Mouse (Mus musculus): ENCODE measurements around the gene Faap100.

Gene Faap100

GRCm38 (mm10) chr11:120351250-120352092, 27.1 kb downstream of the Faap100 start:
- DNase-seq (ENCODE audit: low spot score in 2 of 2) = peak; percentile 22 to 26

DNA sequence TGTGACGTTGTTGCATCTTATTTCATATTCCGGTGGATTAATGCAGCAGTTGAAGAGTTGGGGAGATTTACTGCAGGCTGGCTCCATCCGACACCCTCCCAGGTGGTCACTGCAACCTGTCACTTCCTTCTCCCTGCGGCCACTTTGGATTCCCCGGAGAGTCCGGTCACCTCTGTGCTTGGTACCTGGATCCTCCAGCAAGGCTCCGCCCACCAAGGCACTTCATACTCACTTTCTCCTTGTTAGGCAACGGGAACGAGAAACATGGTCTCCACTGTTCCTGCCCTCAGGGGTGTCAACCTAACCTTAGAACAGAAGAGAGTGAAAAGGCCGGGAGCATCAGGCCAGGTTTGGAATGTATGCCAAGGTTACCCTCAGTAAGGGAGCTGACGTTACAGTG, 27.9 kb downstream of the Faap100 start:
- DNase-seq (ENCODE audit: low spot score in 2 of 2) = peak; percentile 40 to 46

GRCm38 (mm10) chr11:120349986-120350702, 28.4 kb downstream of the Faap100 start:
- peak; percentile 75 to 76 for DNase-seq (ENCODE audit: low spot score in 2 of 2)

GRCm38 (mm10) chr11:120349371-120349985, 29.1 kb downstream of the Faap100 start:
- DNase-seq (ENCODE audit: low spot score in 2 of 2) = peak; percentile 54 to 71

- DNase-seq (ENCODE audit: low spot score in 2 of 2) = peak; percentile 59 to 63
Observed at GRCm38 (mm10) chr11:120348684-120349370, 29.7 kb downstream of the Faap100 start.

DNA sequence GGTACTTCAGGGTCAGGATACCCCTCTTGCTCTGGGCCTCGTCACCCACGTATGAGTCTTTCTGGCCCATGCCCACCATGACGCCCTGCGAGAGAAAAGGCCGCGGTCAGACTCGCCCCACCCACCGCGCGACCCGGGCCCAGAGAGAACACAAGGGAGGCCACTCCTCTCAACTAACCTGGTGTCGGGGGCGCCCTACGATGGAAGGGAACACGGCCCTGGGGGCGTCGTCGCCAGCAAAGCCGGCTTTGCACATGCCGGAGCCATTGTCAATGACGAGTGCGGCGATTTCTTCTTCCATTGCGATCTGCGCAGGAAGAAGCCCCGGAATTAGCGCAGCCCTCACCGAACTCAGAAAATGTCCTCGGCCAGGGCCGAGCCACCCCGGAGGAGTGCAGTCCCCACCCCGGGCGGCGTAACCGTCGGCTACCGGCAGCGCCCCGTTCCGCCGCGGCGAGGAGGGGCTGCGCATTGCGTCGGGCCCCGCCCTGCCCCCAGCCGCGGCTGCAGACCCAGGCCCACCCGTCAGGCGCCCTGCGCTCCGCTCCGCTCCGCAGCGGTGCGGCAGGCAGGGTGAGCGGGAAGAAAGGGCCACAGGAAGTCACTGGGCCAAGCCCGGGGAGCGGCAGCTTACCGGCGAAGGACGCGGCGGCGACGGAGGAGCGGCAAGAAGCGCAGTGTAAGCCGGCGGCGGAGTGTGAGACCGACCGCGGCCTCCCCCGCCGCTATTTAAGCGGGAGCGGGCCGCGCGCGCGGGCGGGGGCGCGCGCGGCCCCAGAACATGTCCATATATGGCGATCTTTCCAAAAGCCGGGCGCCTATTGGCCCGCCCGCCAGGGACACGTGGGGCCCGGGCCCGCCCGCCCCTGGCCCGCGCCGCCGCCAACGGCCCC, 30.5 kb downstream of the Faap100 start, which contains the start of gene Actg1:
Gene Actg1, minus strand, starts transcription at position 752 of the 893 bp plus-strand sequence.
- peak; percentile 82 to 85 for DNase-seq (ENCODE audit: low spot score in 2 of 2)

DNA sequence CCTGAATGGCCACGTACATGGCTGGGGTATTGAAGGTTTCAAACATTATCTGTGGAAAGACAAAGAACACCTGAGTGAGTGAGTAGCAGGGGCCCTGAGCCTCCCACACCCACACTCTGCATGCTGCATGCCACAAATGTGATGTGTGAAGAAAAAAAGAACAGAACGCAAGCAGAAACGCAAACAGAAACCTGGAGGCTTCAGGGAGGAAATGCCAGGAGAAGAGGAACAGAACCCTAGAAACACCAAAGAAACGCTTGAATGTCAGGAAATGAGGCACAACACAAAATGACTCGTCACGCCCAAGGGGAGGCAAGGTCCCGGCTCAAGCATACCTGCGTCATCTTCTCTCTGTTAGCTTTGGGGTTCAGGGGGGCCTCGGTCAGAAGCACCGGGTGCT, 31.3 kb downstream of the Faap100 start:
- DNase-seq (ENCODE audit: low spot score in 2 of 2) = peak; percentile 36 to 41

DNA sequence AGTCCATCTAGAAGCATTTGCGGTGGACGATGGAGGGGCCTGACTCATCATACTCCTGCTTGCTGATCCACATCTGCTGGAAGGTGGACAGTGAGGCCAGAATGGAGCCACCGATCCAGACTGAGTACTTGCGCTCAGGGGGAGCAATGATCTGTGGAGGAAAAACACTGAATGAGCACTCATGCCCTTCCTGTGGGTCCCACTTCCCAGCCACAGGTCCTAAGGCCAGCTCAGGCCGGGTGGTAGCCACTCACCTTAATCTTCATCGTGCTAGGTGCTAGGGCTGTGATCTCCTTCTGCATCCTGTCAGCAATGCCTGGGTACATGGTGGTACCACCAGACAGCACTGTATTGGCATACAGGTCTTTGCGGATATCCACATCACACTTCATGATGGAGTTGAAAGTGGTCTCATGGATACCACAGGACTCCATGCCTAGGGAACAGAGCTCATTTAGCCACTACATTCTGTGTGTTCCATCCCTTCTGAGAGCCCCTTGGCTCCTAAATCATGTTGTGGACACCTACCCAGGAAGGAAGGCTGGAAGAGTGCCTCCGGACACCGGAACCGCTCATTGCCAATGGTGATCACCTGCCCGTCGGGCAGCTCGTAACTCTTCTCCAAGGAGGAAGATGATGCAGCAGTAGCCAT, 32.1 kb downstream of the Faap100 start:
- peak in 1 of 2 experiments; percentile 14 for DNase-seq (ENCODE audit: low spot score in 2 of 2)

DNA sequence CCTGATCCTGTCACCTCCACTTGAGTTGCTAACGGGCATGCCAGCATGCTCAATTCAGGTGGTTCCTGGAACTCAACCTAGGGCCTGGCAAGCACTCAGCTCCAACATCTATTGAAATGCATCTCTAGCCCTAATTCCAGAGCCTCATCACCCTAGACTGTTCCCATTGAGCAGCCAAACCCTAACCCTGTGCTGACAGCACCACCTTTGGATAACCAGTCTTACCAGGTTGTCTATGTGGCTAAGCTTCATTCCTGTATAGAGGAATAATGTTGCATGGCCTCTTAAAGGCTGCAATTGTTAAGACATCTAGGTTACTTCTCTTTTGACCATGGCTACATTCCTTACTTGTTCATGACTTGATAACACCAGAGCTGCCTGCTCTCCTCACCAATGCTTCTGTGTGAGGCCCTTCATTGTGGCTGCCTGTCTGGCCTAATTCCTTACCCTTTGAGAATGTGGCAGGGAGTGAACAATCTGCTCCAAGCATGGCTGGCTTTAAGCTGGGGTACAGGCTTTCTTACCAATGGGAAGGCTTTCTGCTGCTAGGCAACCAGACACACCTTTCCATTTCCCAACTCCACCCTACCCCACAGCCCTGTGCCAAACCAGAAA, 33.4 kb downstream of the Faap100 start:
- peak in 1 of 2 experiments; percentile 7 for DNase-seq (ENCODE audit: low spot score in 2 of 2)

- no peak for DNase-seq (ENCODE audit: low spot score in 2 of 2)
Observed at GRCm38 (mm10) chr11:120344310-120344920, 34.1 kb downstream of the Faap100 start.

GRCm38 (mm10) chr11:120343519-120344309, 34.9 kb downstream of the Faap100 start:
- no peak for DNase-seq (ENCODE audit: low spot score in 2 of 2)

GRCm38 (mm10) chr11:120342656-120343160, 35.9 kb downstream of the Faap100 start:
- no peak for DNase-seq (ENCODE audit: low spot score in 2 of 2)

- no peak for DNase-seq (ENCODE audit: low spot score in 2 of 2)
Observed at GRCm38 (mm10) chr11:120341661-120342060, 36.9 kb downstream of the Faap100 start.

GRCm38 (mm10) chr11:120339978-120340513, 38.5 kb downstream of the Faap100 start:
- no peak for DNase-seq (ENCODE audit: low spot score in 2 of 2)

GRCm38 (mm10) chr11:120338786-120339185, 39.8 kb downstream of the Faap100 start:
- no peak for DNase-seq (ENCODE audit: low spot score in 2 of 2)

GRCm38 (mm10) chr11:120337447-120337846, 41.1 kb downstream of the Faap100 start:
- DNase-seq (ENCODE audit: low spot score in 2 of 2) = no peak

- DNase-seq (ENCODE audit: low spot score in 2 of 2) = no peak
Observed at GRCm38 (mm10) chr11:120335431-120336021, 43.0 kb downstream of the Faap100 start.

All from spleen, postnatal 10 days (tissue).